Mouse (Mus musculus): ENCODE data around the gene Aldh16a1. TPM values are rescaled to one million over a fixed set of nuclear protein-coding genes. Genes with fewer than 3 reads are reported as not detected.

The Aldh16a1 gene
- polyA plus RNA-seq, 2 experiments: 40.0 to 45.6 TPM

DNA sequence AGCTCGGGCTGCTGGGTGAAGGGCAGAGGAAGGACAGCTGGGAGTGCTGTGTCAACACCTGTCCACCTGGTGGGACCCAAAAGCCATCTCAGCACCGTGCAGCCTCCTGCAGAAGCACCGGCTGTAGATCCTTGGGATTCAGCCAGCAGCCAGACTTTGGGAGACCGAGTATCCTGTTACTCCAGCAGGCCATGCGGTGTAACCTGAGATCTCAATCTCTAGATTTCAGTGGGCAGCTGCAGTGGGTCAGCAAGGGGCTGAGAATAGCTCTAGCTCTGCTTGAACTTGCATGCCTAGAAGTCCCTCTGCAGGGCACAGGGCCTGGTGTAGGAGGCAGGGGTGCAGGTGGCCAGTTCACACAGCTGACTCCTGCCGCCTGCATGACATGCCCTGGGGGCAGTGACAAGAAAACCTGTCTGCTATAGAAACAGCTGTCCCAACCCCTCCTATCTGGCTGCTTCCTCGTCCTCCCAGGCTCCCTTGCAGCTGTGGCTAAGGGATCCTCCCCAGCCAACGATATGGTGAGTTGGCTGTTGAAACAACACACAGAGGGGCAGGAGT, 37.5 kb upstream of the Aldh16a1 start:
- H3K36me3 ChIP-seq (ENCODE audit: control insufficient read depth, insufficient read depth, low read length): no peaks in the 10 kb centered on the region
- peaks cover 4% of the 10 kb centered on the region for H3K4me1 ChIP-seq (ENCODE audit: control insufficient read depth, insufficient read depth, low read length)
- WGBS: 9% methylated on average over 8 of the region's 8 CpGs
- ATAC-seq (ENCODE audit: low FRiP score, low read depth): peak; percentile 89
- DNase-seq (ENCODE audit: low spot score): peak; percentile 74
- H3K9ac ChIP-seq (ENCODE audit: low read depth, low read length, severe bottlenecking): no peak overlapping the region
- TF ChIP-seq POLR2A (IDR thresholded peaks at IDR 0.05; ENCODE audit: borderline replicate concordance, extremely low read depth, insufficient read depth, insufficient read length): no peak
- no peaks in the 10 kb centered on the region for H3K9me3 ChIP-seq (ENCODE audit: control insufficient read depth, low read length)
- H3K27ac ChIP-seq (replicated peaks; ENCODE audit: low read depth, low read length): 0 out of 2 replicates have a peak overlapping the region, but pooled peaks have one; percentile 3
- H3K4me3 ChIP-seq (replicated peaks; ENCODE audit: low read length): no peak overlapping the region
- H3K27me3 ChIP-seq (ENCODE audit: control insufficient read depth, insufficient read depth, low read length): no peaks in the 10 kb centered on the region
- H3K4me2 ChIP-seq (replicated peaks; ENCODE audit: low read depth, low read length, severe bottlenecking): no peak overlapping the region

DNA sequence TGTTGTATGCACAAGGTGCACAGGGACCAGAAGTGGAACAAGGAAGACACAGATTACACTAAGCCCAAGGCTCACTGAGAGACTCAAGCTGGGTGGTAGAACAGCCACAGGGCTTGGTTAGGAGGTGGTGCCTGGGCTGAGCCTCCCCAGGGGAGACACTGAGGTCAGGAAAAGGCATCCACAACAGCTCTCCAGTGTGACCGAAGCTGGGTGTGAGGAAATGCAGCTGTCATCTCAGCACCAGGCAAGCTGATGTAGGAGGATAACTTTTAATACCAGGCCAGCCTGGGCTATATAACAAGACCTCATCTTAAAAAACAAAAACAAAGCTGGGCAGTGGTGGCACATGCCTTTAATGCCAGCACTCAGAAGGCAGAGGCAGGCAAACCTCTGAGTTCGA, 36.8 kb upstream of the Aldh16a1 start:
- H3K36me3 ChIP-seq (ENCODE audit: control insufficient read depth, insufficient read depth, low read length): no peaks in the 10 kb centered on the region
- H3K4me3 ChIP-seq (replicated peaks; ENCODE audit: low read length): no peak overlapping the region
- no peaks in the 10 kb centered on the region for H3K9me3 ChIP-seq (ENCODE audit: control insufficient read depth, low read length)
- H3K9ac ChIP-seq (ENCODE audit: low read depth, low read length, severe bottlenecking): no peak overlapping the region
- no peak for ATAC-seq (ENCODE audit: low FRiP score, low read depth)
- no peak for DNase-seq (ENCODE audit: low spot score)
- H3K27ac ChIP-seq (replicated peaks; ENCODE audit: low read depth, low read length): no peak overlapping the region
- H3K4me2 ChIP-seq (replicated peaks; ENCODE audit: low read depth, low read length, severe bottlenecking): no peak overlapping the region
- WGBS: 64% methylated on average over 2 of the region's 2 CpGs
- peaks cover 4% of the 10 kb centered on the region for H3K4me1 ChIP-seq (ENCODE audit: control insufficient read depth, insufficient read depth, low read length)
- TF ChIP-seq POLR2A (IDR thresholded peaks at IDR 0.05; ENCODE audit: borderline replicate concordance, extremely low read depth, insufficient read depth, insufficient read length): no peak
- H3K27me3 ChIP-seq (ENCODE audit: control insufficient read depth, insufficient read depth, low read length): no peaks in the 10 kb centered on the region

DNA sequence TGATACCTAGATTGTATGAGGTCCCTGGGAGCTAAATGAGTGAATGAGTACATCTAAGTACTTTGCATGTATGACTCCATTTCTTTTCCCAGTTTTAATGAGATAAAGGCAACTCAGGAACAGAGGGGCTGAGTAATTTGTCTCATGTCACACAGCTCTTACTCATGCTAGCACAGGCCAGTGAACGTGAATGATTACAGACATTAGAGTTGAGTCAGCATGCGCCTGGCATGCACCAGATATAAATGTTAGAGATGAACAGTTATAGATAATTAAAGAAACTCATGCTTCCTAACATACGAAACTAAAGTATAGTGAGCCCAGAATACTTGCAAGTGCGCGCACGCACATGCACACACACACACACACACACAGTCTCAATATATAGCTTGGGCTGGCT, 35.8 kb upstream of the Aldh16a1 start:
- no peak for TF ChIP-seq POLR2A (IDR thresholded peaks at IDR 0.05; ENCODE audit: borderline replicate concordance, extremely low read depth, insufficient read depth, insufficient read length)
- no peaks in the 10 kb centered on the region for H3K9me3 ChIP-seq (ENCODE audit: control insufficient read depth, low read length)
- no peak overlapping the region for H3K27ac ChIP-seq (replicated peaks; ENCODE audit: low read depth, low read length)
- 91% methylated on average over 6 of the region's 6 CpGs for WGBS
- no peak overlapping the region for H3K9ac ChIP-seq (ENCODE audit: low read depth, low read length, severe bottlenecking)
- no peak overlapping the region for H3K4me2 ChIP-seq (replicated peaks; ENCODE audit: low read depth, low read length, severe bottlenecking)
- peaks cover 4% of the 10 kb centered on the region for H3K4me1 ChIP-seq (ENCODE audit: control insufficient read depth, insufficient read depth, low read length)
- DNase-seq (ENCODE audit: low spot score): no peak
- no peaks in the 10 kb centered on the region for H3K36me3 ChIP-seq (ENCODE audit: control insufficient read depth, insufficient read depth, low read length)
- no peaks in the 10 kb centered on the region for H3K27me3 ChIP-seq (ENCODE audit: control insufficient read depth, insufficient read depth, low read length)
- H3K4me3 ChIP-seq (replicated peaks; ENCODE audit: low read length): no peak overlapping the region
- no peak for ATAC-seq (ENCODE audit: low FRiP score, low read depth)

DNA sequence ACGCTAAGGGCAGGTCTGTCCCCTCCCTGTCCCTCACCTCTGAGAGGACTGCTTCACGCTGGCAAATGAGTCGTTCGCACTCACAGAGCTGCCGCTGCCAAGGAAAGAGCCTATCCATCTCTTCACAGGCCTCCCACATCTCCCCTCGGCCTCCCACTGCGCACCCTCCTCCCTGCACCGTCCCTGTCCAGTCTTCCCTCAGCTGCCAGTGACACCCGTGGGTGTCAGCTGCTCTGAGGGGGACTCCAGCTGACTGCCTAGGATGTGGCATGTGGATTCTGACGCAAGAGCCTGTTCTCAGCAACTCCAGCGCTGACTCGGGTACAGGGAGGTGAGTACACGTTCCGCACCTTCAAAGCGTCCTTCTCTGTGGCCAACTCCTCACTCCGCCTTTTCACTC, 35.2 kb upstream of the Aldh16a1 start:
- no peak overlapping the region for H3K9ac ChIP-seq (ENCODE audit: low read depth, low read length, severe bottlenecking)
- H3K4me3 ChIP-seq (replicated peaks; ENCODE audit: low read length): no peak overlapping the region
- ATAC-seq (ENCODE audit: low FRiP score, low read depth) (no peak), DNase-seq (ENCODE audit: low spot score) (no peak)
- H3K27me3 ChIP-seq (ENCODE audit: control insufficient read depth, insufficient read depth, low read length): no peaks in the 10 kb centered on the region
- H3K4me1 ChIP-seq (ENCODE audit: control insufficient read depth, insufficient read depth, low read length): peaks cover 4% of the 10 kb centered on the region
- WGBS: 60% methylated on average over 16 of the region's 16 CpGs
- H3K27ac ChIP-seq (replicated peaks; ENCODE audit: low read depth, low read length): no peak overlapping the region
- H3K4me2 ChIP-seq (replicated peaks; ENCODE audit: low read depth, low read length, severe bottlenecking): no peak overlapping the region
- H3K36me3 ChIP-seq (ENCODE audit: control insufficient read depth, insufficient read depth, low read length): no peaks in the 10 kb centered on the region
- no peak for TF ChIP-seq POLR2A (IDR thresholded peaks at IDR 0.05; ENCODE audit: borderline replicate concordance, extremely low read depth, insufficient read depth, insufficient read length)
- H3K9me3 ChIP-seq (ENCODE audit: control insufficient read depth, low read length): no peaks in the 10 kb centered on the region

DNA sequence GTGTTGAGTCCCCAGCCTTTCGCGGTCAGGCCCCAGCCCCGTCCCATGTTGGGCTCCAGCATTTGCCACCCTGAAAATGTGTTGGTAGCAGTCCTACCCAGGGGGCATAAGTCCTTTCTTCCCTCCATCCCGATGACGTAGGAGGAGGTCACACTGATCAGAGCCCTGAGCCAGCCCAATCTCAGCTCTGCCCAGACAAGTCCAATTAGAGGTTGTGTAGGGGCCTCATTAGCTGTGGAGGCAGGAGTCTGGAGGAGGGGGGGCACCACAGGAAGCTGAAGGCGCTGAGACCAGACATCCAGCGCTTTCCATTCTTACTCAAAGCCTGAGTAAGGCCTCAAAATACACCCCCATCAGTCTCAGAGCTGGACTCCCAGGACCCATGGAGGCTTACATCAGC, 31.5 kb upstream of the Aldh16a1 start:
- 48% methylated on average over 7 of the region's 7 CpGs for WGBS
- Histone ChIP-seq H3K9me3 (ENCODE audit: control insufficient read depth, low read length) (no peaks in the 10 kb centered on the region), H3K4me1 (ENCODE audit: control insufficient read depth, insufficient read depth, low read length) (no peaks in the 10 kb centered on the region), H3K4me2 (replicated peaks; ENCODE audit: low read depth, low read length, severe bottlenecking) (no peak overlapping the region), H3K27ac (replicated peaks; ENCODE audit: low read depth, low read length) (no peak overlapping the region), H3K27me3 (ENCODE audit: control insufficient read depth, insufficient read depth, low read length) (peaks cover 33% of the 10 kb centered on the region), H3K4me3 (replicated peaks; ENCODE audit: low read length) (no peak overlapping the region), H3K9ac (ENCODE audit: low read depth, low read length, severe bottlenecking) (no peak overlapping the region), H3K36me3 (ENCODE audit: control insufficient read depth, insufficient read depth, low read length) (no peaks in the 10 kb centered on the region)
- no peak for TF ChIP-seq POLR2A (IDR thresholded peaks at IDR 0.05; ENCODE audit: borderline replicate concordance, extremely low read depth, insufficient read depth, insufficient read length)
- ATAC-seq (ENCODE audit: low FRiP score, low read depth) (no peak), DNase-seq (ENCODE audit: low spot score) (no peak)

DNA sequence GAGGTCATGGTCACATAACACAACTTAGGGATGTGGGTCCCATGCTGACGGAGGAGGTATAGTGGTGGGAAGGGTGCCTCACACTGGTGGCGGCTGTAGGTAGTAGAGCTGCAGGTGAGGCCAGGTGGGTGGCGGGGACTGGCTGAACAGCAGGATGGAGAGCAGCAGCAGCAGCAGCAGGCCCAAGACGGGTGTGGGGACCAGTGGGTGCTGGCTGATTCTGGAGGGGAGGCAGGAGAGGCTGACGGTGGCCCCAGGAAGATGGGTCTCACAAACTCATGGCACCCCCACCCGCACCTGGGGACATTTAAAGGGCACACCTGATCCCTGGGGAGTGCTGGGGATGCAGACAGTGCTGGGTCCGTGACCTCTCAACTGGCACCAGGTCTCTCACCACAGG, 29.3 kb upstream of the Aldh16a1 start:
- WGBS: 69% methylated on average over 5 of the region's 7 CpGs
- H3K9me3 ChIP-seq (ENCODE audit: control insufficient read depth, low read length): no peaks in the 10 kb centered on the region
- H3K4me3 ChIP-seq (replicated peaks; ENCODE audit: low read length): no peak overlapping the region
- no peaks in the 10 kb centered on the region for H3K4me1 ChIP-seq (ENCODE audit: control insufficient read depth, insufficient read depth, low read length)
- no peak overlapping the region for H3K9ac ChIP-seq (ENCODE audit: low read depth, low read length, severe bottlenecking)
- H3K27me3 ChIP-seq (ENCODE audit: control insufficient read depth, insufficient read depth, low read length): peaks cover 53% of the 10 kb centered on the region
- no peak for DNase-seq (ENCODE audit: low spot score)
- no peak for ATAC-seq (ENCODE audit: low FRiP score, low read depth)
- no peak overlapping the region for H3K27ac ChIP-seq (replicated peaks; ENCODE audit: low read depth, low read length)
- no peak for TF ChIP-seq POLR2A (IDR thresholded peaks at IDR 0.05; ENCODE audit: borderline replicate concordance, extremely low read depth, insufficient read depth, insufficient read length)
- H3K36me3 ChIP-seq (ENCODE audit: control insufficient read depth, insufficient read depth, low read length): no peaks in the 10 kb centered on the region
- no peak overlapping the region for H3K4me2 ChIP-seq (replicated peaks; ENCODE audit: low read depth, low read length, severe bottlenecking)
